Mouse (Mus musculus): Measurements from ENCODE around the gene Cacng2.
A peak's percentile ranks its signal among the peaks of the same experiment; 100 is the strongest.
"Not testable (repeated sequence)": the region's sequence is repeated elsewhere in the genome, so short reads cannot be mapped to it uniquely, and the experiment has no call there.

Cacng2 gene

DNA sequence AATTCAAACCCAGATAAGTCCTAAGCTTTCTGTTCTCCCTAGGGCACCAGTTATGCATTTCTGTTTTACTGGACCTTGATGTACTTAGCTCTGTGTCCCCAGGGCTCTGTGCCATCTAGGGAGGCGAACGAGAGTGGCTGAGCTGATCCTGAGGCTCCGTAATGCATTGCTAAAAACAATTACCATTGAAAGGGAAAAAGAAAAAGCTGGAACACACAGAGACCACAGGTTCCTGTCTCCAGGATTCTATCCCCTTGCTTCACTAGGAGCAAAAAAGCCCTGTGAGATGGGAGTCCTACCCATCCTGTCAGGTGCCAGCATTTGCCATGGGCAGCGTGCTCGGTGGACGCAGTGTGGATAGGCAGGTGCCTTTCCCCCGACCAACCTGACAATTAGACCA is 38.4 kb downstream of the Cacng2 start:
- no peak for DNase-seq

DNA sequence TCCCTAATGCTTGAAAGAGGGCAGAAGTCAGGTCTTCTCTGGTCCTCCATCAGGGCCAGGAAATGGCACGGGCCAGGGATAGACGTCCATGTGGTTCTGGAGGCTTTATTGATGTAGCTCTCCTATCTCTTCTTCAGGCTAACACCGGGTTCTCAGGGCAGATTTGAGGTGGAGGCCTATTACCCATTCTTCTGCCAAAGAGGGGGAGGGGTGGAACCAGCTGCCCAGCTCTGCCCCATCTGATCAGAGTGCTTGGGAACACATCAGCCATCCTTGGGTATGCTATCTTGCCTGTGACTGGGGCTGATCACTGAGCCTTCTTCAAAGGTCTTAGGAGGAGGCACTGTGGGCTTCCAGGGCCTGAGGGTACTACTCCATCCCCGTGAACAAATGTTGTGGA is 39.5 kb downstream of the Cacng2 start:
- no peak for DNase-seq

DNA sequence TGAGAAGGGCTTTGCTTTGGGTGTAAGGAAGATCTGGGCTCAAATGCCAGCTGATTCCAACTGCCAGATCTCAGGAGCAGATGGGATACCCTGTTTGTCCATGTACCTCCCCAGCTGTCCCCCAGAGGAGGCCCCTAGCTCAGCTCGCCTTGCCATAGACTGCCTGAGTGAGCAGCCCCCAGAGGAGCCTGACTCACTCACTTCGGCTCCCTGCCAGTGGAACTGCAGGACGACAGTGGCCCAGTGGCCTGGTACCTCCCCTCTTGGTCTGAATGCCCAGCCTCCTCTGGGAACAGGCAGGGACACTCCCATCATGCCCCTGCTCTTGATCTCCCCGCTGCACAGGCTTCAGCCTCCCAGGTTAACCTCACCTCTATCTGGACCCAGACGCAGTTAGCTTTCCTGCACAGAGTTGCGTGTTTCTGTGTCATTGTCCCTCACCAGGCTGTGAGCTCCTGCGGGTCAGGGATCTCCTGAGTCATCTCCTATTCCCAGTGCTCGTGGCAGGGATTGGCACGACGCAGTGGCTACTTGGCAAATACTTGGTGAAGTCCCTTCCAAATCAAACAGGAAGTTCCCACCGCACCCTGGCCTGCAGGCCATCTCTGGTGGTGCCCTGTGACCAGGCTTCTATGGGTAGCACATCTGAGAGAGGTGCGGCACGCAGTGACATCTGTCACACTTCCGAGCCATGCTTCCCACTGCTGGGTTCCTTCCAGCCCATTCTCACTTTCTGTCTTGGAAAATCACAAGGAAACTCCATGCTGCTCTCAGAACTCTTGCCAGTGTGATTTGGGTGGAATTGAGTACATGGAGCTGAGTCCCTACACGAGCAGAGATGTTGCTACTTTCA is 40.8 kb downstream of the Cacng2 start:
- no peak for DNase-seq

DNA sequence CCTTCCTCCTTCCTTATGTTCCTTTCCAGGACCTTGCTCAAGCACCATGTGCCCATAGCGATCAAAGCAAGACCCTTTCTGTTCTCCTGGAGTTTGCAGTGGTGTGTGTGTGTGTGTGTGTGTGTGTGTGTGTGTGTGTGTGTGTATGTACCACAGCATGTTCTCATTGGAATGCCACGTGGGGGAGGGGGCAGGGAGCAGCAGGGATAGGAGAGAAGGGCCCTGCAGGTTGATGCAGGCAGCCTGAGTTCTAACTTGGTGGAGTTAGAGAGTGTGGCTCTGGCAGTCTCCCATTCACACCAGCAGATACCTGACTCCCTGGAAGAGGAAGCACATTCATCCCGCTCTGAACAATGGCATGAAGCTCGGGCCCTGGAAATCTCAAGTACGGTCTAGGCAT is 41.6 kb downstream of the Cacng2 start:
- no peak for DNase-seq

DNA sequence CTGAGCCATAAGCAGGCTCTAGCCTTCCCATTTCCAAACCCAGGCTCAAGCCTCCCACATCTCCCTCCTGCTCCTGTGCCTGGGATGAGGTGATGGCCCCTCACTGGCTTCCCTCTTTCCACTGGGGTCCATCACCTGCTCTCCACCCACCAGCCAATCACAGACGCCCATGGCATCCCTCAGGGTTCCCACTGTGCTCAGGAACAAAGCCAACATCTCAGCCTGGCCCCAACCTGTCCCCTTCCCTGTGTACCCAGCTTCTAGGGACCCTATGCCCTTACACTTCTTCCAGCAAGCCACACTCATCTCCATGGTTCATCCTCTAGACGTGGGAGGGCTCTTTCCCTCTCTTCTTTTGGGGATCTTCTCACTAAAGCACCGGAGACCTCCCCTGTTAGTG is 43.9 kb downstream of the Cacng2 start:
- DNase-seq: no peak

DNA sequence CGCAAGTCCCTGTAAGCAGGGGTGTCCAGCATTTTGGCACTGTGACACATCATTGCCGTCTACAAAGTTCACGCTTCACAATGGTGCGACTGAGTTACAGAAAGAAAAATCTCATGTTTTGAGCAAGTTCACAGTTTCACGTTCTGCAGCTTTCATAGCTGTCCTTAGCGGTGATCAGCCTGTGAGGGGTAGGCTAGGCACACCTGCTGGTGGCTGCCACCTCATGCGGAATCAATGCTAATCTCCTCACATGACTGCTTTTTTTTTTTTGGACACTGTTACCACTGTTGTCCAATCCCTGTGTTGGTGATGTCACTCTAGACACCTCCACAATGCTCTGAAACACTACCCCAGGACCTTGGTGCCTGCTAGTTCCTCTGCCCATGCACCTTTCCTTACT is 46.7 kb downstream of the Cacng2 start:
- DNase-seq: no peak

DNA sequence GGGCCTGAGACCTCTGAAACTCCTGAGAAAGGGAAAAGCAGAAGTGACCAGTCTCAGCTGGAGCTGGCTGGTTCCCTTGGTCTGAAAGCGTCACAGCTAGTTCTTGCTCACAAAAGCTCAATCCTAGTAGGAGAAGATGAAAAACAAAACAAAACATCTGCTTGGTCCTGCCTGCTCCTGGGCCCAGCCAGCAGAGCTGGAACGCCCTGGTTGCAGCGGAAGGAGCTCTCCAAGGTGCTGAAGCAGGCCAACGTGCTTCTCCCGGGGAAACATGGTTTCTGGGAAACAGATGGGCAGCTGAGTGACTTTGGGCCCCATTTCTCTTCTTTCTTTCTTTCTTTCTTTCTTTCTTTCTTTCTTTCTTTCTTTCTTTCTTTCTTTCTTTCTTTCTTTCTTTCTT is 53.4 kb downstream of the Cacng2 start:
- peak; percentile 74 for DNase-seq

DNA sequence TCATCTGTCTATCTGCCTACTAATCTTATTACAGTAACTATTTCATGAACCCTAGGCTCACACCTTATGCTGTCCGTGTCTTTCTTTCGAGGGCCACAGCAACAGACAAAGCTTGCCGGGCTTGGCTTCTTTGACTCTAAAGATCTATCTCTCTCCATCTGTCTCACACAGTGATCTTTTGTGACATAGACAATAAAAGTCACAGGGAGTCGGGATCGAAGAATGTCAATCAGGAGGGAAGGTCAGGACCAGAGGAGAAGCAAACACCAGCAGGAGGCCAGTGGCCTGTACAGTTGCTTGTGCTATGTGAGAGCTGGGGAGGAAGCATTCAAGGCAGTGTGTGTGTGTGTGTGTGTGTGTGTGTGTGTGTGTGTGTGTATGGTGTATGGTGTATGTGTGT is 54.3 kb downstream of the Cacng2 start:
- no peak for DNase-seq

DNA sequence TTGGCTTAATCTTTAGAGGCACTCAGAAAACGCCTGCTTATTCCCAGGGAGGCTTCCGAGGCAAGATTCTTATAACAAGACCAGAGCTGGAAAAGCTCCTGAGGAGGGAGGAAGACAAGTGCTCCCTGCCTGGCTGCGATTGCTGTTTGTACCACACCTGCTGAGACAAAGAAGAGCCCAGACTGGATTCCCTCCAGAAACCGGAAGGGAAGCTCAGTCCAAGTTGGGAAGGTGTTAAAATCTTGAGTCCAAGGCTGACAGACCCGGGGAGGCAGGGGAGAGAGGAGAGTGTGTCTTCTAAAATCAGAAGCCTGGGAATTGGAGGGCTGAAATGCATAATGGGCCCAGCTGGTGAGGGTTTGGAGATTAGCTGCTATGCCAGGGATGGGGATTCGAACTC is 55.5 kb downstream of the Cacng2 start:
- no peak for DNase-seq

DNA sequence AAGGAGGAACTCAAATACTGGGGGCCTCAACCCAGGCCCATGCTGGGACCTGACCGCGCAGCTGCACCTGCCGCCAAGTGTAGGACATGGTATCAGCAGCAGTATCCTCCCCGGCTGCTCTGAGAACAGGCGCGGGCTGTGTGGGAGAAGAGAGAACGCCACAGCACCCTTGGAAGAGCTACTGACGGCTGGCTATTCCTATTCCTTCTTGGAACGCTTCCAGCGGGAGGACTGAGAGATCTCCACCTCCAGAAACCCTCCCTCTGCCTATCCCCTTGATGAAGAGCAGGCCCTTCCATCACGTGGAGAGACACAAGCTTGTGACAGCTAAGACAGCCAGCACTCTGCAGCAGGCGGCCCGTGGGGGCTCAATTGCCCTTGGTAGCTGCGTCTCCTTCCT is 57.4 kb downstream of the Cacng2 start:
- no peak for DNase-seq

DNA sequence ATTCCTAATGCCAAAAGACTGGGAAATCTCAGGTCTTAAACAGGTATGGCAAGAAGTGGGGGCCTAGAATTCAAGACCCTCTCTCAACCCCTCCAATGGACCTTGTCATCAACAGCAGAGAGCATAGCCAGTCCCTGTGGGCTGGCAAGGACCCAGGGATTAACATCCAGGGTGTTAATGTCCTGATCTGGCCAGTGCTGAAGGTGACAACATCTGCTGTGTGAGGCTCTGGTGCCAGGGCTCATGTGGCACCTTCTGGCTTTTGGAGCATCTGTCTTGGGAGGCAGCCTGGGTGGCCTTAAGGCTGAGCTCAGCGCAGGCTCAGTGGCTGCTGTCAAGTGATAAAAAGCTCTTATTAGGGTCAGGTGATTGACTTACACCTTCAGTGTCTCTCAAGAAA is 62.9 kb downstream of the Cacng2 start:
- no peak for DNase-seq

DNA sequence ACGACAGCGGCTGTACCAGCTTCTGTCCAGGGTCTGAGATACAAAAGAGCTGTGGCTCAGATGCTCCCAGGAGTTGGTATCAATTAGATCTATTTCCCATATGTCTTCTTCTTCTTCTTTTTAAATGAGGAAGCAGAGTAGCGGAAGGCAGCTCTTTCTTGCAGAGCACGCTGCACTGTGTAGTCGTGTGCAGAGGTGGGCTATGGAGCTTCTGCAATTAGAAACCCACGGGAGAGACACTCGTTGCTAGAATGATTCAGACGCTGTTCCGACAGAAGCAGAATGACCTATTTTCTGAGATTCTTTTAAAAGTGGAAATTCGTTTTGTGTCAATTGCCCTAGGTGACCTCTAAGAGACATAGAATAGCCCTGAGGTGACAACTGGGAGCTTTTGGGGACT is 69.1 kb downstream of the Cacng2 start:
- no peak for DNase-seq

DNA sequence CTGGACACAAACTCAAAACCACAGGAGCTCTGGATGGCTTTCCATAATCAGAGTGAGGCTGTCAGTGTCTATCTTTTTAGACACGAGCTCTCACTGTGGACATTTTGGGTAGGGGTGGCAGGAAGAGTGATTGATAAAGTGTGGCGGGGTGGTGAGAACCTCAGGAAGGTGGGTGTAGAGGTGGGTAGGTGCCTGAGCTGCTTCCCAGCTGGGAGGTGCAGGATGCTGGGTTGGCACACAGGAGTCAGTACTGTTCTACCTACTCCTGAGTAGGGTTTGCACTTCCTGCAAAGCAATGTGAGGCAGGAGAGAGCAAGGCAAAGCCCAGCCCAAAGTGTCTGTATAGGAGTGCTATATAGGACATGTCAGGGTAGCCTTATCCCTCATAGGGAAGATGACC is 69.9 kb downstream of the Cacng2 start:
- no peak for DNase-seq

DNA sequence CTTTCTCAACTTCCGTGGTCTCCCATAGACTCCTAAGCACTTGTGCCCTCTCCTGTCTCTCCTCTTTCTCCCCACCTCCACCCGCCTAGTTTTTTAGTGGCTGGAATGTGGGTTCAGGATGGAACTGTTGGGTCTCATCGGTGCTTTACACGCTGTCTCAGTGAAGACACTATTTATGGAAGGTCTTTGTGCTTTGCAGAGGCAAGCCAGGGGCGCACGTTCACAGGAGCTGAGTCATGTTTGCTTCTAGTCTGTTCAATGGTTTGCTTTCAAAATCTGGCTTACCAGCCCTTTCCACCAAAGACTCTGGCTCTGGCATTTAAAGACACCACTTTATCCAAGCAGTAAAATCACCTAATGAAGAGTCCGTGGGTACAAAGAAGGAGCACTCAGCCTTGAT is 74.0 kb downstream of the Cacng2 start:
- no peak for DNase-seq

DNA sequence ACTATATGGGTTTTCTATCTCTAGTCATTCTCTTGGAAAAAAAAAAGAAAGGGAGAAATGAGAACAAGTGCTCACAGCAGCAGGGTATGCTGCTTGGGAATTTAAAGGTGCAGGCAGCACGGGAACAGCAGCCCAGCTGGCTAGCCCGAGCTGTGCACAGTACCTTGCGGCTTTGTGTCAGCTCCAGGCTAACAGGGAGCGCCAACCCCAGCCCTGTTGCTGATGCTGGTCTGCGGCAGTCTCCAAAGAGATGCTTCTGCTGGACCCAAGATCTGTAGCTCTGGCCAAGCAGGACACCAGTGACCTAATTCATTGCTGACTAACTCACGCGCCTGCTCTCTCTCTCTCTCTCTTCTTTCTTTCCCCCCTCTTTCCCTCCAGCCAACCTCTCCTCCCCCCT is 74.5 kb downstream of the Cacng2 start:
- DNase-seq: no peak

DNA sequence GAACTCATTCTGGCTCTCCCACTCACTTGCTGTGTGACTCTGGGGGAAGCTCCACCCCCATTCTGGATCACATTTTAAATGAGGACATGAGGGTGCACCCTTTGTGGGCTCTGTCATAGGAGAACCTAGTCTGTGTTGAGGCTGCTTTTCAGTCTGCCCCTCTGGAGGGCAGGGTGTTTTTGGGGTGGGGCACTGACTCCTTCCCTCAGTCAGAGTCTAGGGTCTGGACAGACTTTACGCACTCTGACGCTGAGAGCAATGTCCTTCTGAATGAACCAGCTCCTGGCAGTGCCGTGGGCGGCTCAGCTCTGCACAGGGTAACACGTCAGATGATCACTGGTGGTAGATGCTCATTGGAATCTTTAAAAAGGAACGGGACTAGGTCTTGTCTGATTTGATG is 75.0 kb downstream of the Cacng2 start:
- DNase-seq: no peak

DNA sequence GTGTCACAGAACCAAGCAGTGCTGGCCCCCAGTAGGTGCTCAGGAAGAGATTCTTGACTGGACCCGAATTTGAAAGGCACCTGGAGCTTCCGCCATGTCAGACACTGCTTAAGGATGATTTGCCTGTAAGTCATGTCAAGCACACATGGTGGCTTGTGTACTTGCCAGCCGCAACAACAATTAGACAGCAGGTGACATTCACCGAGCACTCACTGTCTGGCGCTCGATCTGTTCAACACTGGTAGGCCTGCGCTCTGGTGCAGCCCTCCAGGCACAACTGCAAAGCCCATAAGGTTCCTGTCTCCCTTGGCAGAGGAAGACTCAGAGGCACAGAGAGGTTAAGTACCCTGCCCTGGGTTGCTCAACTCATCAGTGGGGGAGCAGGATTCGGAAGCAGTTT is 77.1 kb downstream of the Cacng2 start:
- DNase-seq: no peak

DNA sequence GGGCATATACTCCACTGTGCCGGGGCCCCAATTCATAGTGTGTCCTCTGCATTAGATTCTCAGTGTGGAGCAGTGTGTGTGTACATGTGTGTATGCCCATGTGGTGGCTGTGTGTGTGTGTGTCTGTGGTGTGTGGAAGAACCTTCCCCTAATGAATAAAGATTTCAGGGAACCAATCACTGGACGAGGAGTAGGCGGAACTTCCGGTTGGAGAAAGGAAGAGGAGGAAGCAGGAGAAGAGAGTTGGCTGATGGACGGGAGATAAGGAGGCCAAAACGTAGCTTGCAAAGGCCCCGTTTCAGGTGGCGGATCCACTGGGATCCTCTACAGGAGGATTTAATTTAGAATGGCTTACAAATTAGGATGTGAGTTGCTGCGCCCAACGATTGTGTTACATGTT is 82.2 kb downstream of the Cacng2 start:
- no peak for DNase-seq

DNA sequence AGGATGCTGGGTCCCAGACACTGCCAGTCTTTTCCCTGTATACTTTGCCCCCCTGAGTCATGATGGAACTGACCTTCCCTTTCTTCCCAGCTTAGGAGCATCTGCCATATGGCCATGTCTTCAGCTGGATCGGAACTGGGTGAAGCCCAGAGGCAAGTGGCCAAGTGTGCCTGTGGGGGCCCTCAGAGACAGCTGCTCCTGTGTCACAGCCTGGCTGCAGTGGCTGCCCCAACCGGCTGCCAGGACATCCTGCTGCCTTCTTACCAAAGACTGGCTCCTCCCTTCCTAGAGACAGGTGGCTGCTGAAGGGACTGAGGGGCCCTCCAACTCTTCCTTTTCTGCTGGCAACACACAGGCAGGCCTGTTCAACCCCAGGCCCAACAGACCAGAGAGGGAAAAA is 83.2 kb downstream of the Cacng2 start:
- no peak for DNase-seq

DNA sequence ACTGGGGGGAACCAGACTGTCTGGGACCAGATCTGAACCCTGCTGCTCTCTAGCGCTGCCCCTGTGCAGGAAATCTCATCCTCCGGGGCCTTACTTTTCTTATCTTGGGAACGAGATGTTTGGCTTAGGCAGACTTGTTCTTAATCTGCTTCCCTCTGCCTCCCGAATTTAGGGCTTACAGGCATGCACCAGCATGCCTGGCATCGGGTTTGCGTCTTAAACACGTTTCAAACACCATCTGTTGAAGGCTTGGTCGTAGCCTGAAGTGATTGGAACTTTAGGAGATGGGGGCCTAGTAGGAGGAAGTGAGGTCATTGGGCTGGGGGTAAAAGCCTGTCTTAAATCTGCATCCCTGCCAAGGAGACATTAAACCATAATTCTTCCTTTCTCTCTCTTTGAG is 89.9 kb downstream of the Cacng2 start:
- no peak for DNase-seq

DNA sequence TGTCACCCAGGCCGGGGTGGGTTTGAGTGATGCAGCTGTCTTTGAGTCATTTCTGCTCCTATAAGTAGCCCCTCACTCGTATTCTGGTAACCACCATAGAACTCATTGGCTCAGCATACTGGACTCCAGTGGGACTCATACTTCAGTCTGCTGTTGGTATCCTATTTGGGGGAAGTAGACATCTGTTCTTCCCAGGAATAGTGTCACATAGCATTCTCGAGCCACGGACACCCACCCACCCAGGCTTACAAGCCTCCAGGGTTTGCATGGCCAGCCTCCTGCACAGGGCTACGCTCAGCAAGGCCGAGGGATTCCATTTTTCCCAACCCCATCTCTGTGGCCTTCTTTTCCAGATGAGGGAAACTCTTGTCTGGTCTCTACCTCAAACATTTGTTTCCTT is 93.3 kb downstream of the Cacng2 start:
- DNase-seq: no peak

DNA sequence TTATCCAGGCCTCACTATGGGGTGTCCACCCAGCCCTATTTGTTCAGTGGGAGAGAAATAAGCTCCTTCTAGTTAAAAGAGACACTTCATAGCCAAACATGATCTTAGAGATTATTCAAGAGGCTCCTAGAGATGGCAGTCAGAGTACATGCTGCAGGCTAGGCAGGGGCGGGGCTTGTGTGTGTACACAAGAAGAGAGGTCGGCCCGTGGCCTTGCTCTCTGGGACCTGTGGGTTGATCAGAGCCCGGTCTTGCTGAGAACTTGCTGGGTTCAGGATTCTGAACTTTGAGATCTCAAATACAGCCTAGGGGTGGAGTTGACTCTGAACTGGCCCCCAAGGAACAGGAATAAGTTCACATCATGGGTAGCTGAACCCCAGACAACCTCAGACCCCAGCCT is 95.6 kb downstream of the Cacng2 start:
- no peak for DNase-seq

DNA sequence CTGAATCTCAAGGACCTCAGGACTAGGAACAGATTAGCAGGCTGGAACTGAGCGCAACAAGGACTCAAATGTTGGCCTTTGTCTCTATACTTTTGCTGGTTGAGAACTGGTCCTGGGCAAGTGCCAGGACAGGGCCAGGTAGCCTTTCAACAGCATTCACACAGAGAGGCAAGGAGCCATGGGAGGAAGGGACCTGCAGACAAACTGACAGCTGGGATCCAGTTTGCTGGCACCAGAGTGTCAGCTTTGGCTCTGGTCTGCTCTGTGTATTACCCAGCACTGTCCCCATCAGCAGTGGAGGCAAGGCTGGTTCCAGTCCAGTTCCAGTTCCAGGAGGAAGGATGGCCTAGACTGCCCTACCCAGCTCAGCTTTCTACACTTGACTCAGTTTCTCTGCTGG is 105.8 kb downstream of the Cacng2 start:
- no peak for DNase-seq

DNA sequence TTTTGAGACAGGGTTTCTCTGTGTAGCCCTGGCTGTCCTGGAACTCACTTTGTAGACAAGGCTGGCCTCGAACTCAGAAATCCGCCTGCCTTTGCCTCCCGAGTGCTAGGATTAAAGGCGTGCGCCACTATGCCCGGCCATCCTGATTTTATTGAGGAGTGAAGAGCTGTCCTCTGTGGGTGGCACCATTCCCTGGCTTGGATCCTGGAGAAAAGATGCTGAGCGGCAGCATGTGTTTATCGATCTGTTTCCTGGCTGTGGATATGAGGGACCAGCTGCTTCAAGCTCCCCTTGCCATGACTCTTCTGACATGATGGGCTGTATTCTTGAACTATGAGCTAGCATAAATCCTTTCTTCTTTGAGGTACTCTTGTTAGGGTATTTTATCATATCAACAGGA is 111.6 kb downstream of the Cacng2 start:
- DNase-seq: not testable (repeated sequence)

DNA sequence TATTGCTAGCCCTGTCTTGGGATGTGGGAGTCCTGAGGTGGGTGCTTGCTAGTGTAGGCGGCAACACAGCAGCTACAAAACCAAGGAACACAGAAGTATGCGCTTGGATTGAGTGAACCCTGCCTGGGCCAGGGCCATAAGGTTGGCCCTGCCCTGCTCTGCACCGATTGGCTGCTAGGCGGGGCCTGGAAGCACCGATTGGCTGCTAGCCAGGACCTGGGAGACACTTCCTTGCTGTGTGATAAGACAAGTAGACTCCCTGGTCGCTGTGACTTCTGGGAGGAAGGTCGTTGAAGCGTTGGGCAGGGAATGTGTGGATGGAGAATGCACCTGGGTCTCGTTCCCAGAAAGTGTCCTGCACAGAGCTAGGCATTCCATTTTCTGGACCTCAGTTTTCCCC is 115.9 kb downstream of the Cacng2 start:
- no peak for DNase-seq

DNA sequence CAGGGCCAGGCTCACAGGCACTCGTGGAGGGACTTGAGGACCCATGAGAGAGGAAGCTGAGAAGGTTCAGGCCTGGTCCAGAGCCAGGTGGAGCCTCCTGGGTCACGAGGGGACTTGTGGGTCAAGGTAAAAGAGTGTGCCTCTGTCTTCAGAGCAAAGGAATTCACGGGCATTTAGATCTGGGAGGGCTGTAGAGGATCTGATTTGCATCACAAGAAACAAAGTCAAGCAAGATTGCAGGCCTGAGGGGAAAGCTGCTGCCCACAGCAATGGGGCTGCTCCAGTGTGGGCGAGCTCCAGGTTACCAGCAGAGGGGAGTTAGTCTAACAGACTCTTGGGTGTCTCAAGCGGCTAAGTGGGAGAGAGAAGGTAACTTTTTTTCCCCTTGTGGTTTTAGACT is 118.4 kb downstream of the Cacng2 start:
- DNase-seq: no peak

Data from lung, postnatal 14 days (tissue).